ENCODE assay signal across 10 mouse cellular contexts in the genomic region with DNA sequence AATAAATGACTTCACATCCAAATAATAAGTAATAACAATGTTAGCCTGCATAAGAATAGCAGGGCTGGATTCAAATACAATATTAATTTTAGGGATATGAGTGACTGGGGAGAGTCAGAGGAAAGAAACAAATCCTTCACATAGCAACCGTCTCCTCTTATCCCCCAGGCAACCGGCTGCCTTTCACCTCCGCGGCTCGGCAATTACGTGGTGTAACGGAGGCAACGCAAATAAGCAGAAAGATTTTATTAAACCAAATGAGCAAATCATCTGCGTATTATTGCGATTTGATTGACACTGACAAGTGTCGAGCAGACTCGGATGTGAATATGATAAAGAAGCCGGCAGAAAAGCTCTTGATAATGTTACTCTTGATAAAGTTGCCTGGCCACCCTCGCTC. TPM values are rescaled to one million over a fixed set of nuclear protein-coding genes. Genes with fewer than 3 reads are reported as not detected.
DNase-seq lines count a peak whose midpoint lies in the region; ATAC-seq and TF ChIP-seq lines count a peak whose summit lies in the region.
"Had no signal": no experiment of that assay in that cellular context is flagged by ENCODE, and none has a peak within 500 bp of the region (broad histone marks: within the 10 kb centered on the region; RNA-seq: fewer than 3 reads in every experiment).

No protein-coding gene starts in this region.

- H3K9ac ChIP-seq in embryonic facial prominence, embryonic 14.5 days (ENCODE audit: low read depth, low read length): no peak overlapping the region
- no peak overlapping the region for H3K9ac ChIP-seq in hindbrain, embryonic 15.5 days
- H3K9ac ChIP-seq in midbrain, embryonic 13.5 days (replicated peaks): no peak overlapping the region
- H3K9ac ChIP-seq in liver, postnatal 0 days (replicated peaks): no peak overlapping the region
- H3K9ac ChIP-seq: heart, embryonic 15.5 days; lung, embryonic 14.5 days had no signal

- no peak for TF ChIP-seq CTCF in brain, embryonic 14.5 days (IDR thresholded peaks at IDR 0.05; ENCODE audit: borderline replicate concordance, extremely low read depth, insufficient read depth, insufficient read length)
- no peak for TF ChIP-seq CTCF in liver, postnatal 0 days (IDR thresholded peaks at IDR 0.05; ENCODE audit: low read depth)

- no peak for TF ChIP-seq EP300 in liver, postnatal 0 days (IDR thresholded peaks at IDR 0.05; ENCODE audit: low read depth)

- no peak overlapping the region for H3K27ac ChIP-seq in embryonic facial prominence, embryonic 14.5 days (replicated peaks; ENCODE audit: low read depth, low read length)
- H3K27ac ChIP-seq in hindbrain, embryonic 15.5 days (replicated peaks): no peak overlapping the region
- H3K27ac ChIP-seq in midbrain, embryonic 13.5 days: no peak overlapping the region; the same call in 1 of the 2 replicates
- H3K27ac ChIP-seq in liver, postnatal 0 days (ENCODE audit: low read depth): no peak overlapping the region
- H3K27ac ChIP-seq: heart, embryonic 15.5 days had no signal

- H3K27me3 ChIP-seq in embryonic facial prominence, embryonic 14.5 days (replicated peaks; ENCODE audit: control insufficient read depth, insufficient read depth, low read length): no peaks in the 10 kb centered on the region
- no peaks in the 10 kb centered on the region for H3K27me3 ChIP-seq in hindbrain, embryonic 15.5 days
- H3K27me3 ChIP-seq in midbrain, embryonic 13.5 days: peaks cover 9% of the 10 kb centered on the region
- no peaks in the 10 kb centered on the region for H3K27me3 ChIP-seq in liver, postnatal 0 days (ENCODE audit: insufficient read depth, low read length)
- H3K27me3 ChIP-seq: heart, embryonic 15.5 days had no signal

- H3K9me3 ChIP-seq in embryonic facial prominence, embryonic 14.5 days (ENCODE audit: control insufficient read depth, low read length): no peaks in the 10 kb centered on the region
- no peaks in the 10 kb centered on the region for H3K9me3 ChIP-seq in hindbrain, embryonic 15.5 days
- H3K9me3 ChIP-seq in midbrain, embryonic 13.5 days: no peaks in the 10 kb centered on the region
- H3K9me3 ChIP-seq in liver, postnatal 0 days (ENCODE audit: low read length): no peaks in the 10 kb centered on the region
- H3K9me3 ChIP-seq: heart, embryonic 15.5 days had no signal

- DNase-seq in brain, embryonic 14.5 days (ENCODE audit: low read depth): peak; percentile 87
- peak; percentile 19 for DNase-seq in embryonic facial prominence, embryonic 14.5 days (ENCODE audit: low spot score)
- DNase-seq in spleen, adult 12 weeks (ENCODE audit: low spot score): no peak
- no peak for DNase-seq in adipocyte (ENCODE audit: low spot score)
- DNase-seq in liver, postnatal 0 days: no peak
- DNase-seq: lung, embryonic 14.5 days; thymus, adult 18-20 months had no signal

- ATAC-seq in embryonic facial prominence, embryonic 14.5 days (ENCODE audit: low read depth): no peak
- ATAC-seq in hindbrain, embryonic 15.5 days (ENCODE audit: low FRiP score, low read depth): no peak
- ATAC-seq in midbrain, embryonic 13.5 days: peak; percentile 65; the same call in 1 of the 2 replicates
- no peak for ATAC-seq in liver, postnatal 0 days

- no peak for TF ChIP-seq POLR2A in brain, embryonic 14.5 days (IDR thresholded peaks at IDR 0.05; ENCODE audit: borderline replicate concordance, extremely low read depth, insufficient read depth, insufficient read length, poor library complexity, severe bottlenecking)

- 48% methylated on average over 14 of the region's 14 CpGs for WGBS in embryonic facial prominence, embryonic 14.5 days
- 16% methylated on average over 14 of the region's 14 CpGs for WGBS in hindbrain, embryonic 15.5 days
- WGBS in midbrain, embryonic 13.5 days: 10% methylated on average over 14 of the region's 14 CpGs
- WGBS in liver, postnatal 0 days (ENCODE audit: insufficient replicate concordance): 79% methylated on average over 14 of the region's 14 CpGs

- no peaks in the 10 kb centered on the region for H3K36me3 ChIP-seq in embryonic facial prominence, embryonic 14.5 days (ENCODE audit: control insufficient read depth, insufficient read depth, low read length)
- H3K36me3 ChIP-seq in hindbrain, embryonic 15.5 days: no peaks in the 10 kb centered on the region
- no peaks in the 10 kb centered on the region for H3K36me3 ChIP-seq in midbrain, embryonic 13.5 days
- H3K36me3 ChIP-seq in liver, postnatal 0 days (replicated peaks; ENCODE audit: insufficient read depth, low read length): no peaks in the 10 kb centered on the region
- H3K36me3 ChIP-seq: heart, embryonic 15.5 days had no signal

- H3K4me1 ChIP-seq in embryonic facial prominence, embryonic 14.5 days (ENCODE audit: control insufficient read depth, insufficient read depth, low read length): no peaks in the 10 kb centered on the region
- H3K4me1 ChIP-seq in hindbrain, embryonic 15.5 days (replicated peaks): peaks cover 21% of the 10 kb centered on the region
- peaks cover 22% of the 10 kb centered on the region for H3K4me1 ChIP-seq in midbrain, embryonic 13.5 days (replicated peaks)
- H3K4me1 ChIP-seq in liver, postnatal 0 days (ENCODE audit: insufficient read depth): no peaks in the 10 kb centered on the region
- H3K4me1 ChIP-seq: heart, embryonic 15.5 days had no signal

- no peak overlapping the region for H3K4me3 ChIP-seq in embryonic facial prominence, embryonic 14.5 days (ENCODE audit: low read depth, low read length)
- H3K4me3 ChIP-seq in hindbrain, embryonic 15.5 days: no peak overlapping the region
- peak overlapping the region; percentile 21; the same call in 1 of the 2 replicates for H3K4me3 ChIP-seq in midbrain, embryonic 13.5 days (replicated peaks)
- no peak overlapping the region for H3K4me3 ChIP-seq in liver, postnatal 0 days (ENCODE audit: low read depth, low read length)
- H3K4me3 ChIP-seq: heart, embryonic 15.5 days had no signal

- H3K4me2 ChIP-seq in embryonic facial prominence, embryonic 14.5 days (ENCODE audit: low read depth, low read length): no peak overlapping the region
- H3K4me2 ChIP-seq in hindbrain, embryonic 15.5 days: peak overlapping the region; percentile 49
- peak overlapping the region; percentile 49 for H3K4me2 ChIP-seq in midbrain, embryonic 13.5 days (replicated peaks)
- no peak overlapping the region for H3K4me2 ChIP-seq in liver, postnatal 0 days (ENCODE audit: low read depth, low read length)
- H3K4me2 ChIP-seq: heart, embryonic 15.5 days; lung, embryonic 14.5 days had no signal

RNA-seq across cellular contexts. Expression of gene Aktip, which starts 28.9 kb away (rescaled TPM):
- 72.0 and 78.0 TPM in 2 replicates for polyA plus RNA-seq in brain, embryonic 14.5 days (2012; rRNA removed)
- 57.3 and 58.5 TPM in 2 replicates for polyA plus RNA-seq in embryonic facial prominence, embryonic 14.5 days (2014; fragmentation: Nextera tagmentation; extraction: Ambion mirVana)
- 124 and 129 TPM in 2 replicates for polyA plus RNA-seq in hindbrain, embryonic 15.5 days (2015; fragmentation: Nextera tagmentation; extraction: Ambion mirVana)
- polyA plus RNA-seq in midbrain, embryonic 13.5 days (2015; fragmentation: Nextera tagmentation; extraction: Ambion mirVana): 128 and 133 TPM in 2 replicates
- 7.7 and 8.1 TPM in 2 replicates for polyA plus RNA-seq in liver, postnatal 0 days (2015; fragmentation: Nextera tagmentation; extraction: Ambion mirVana)

Comparison
In these comparisons a context has a peak if more than half of its experiments do, and no peak if none do; other contexts are left out.
1. DNase-seq: peak in brain, embryonic 14.5 days (single experiment) and embryonic facial prominence, embryonic 14.5 days (single experiment); none in spleen, adult 12 weeks (single experiment), adipocyte (single experiment) and liver, postnatal 0 days (single experiment).
2. H3K4me2 ChIP-seq: peak in hindbrain, embryonic 15.5 days (single experiment) and midbrain, embryonic 13.5 days (single experiment); none in embryonic facial prominence, embryonic 14.5 days (single experiment) and liver, postnatal 0 days (single experiment).